Mouse (Mus musculus) intestine, embryonic 14.5 days (tissue): ENCODE measurements around the gene Tcerg1l. TPM values are rescaled to one million over a fixed set of nuclear protein-coding genes. Genes with fewer than 3 reads are reported as not detected.

Experiments
- ATAC-seq: fragments of 200-750 bp; cut with Nextera tagmentation; replicated peaks from 2 replicates; pipeline ENCODE4 v1.8.0; 2017; ENCODE audit warnings: low read depth, moderate number of reproducible peaks, moderate TSS enrichment, moderate library complexity; ENCODE audit not compliant: low FRiP score, low TSS enrichment
- DNase-seq: peaks from one replicate; pipeline ENCODE4 v3.0.0-alpha.2; 2018; ENCODE audit warnings: low spot score
- H3K27ac ChIP-seq: fragments of 300-500 bp; sonication (generic); 2 replicates; pipeline ENCODE4 v1.5.1; 2014; ENCODE audit warnings: low read depth, mild to moderate bottlenecking, control low read depth
- H3K27me3 ChIP-seq: fragments of 300-500 bp; sonication (generic); replicated peaks from 2 replicates; pipeline ENCODE4 v1.6.1; 2014; ENCODE audit warnings: low read length, control low read depth; ENCODE audit not compliant: control insufficient read depth, insufficient read depth
- H3K36me3 ChIP-seq: fragments of 300-500 bp; sonication (generic); 2 replicates; pipeline ENCODE4 v1.6.1; 2014; ENCODE audit warnings: low read length, control low read depth; ENCODE audit not compliant: control insufficient read depth, insufficient read depth
- H3K4me1 ChIP-seq: fragments of 300-500 bp; sonication (generic); replicated peaks from 2 replicates; pipeline ENCODE4 v1.6.1; 2014; ENCODE audit warnings: low read length, control low read depth, mixed read lengths; ENCODE audit not compliant: control insufficient read depth, insufficient read depth
- H3K4me2 ChIP-seq: fragments of 300-500 bp; sonication (generic); 2 replicates; pipeline ENCODE4 v1.6.1; 2014; ENCODE audit warnings: low read length
- H3K4me3 ChIP-seq: fragments of 300-500 bp; sonication (generic); 2 replicates; pipeline ENCODE4 v1.5.1; 2014; ENCODE audit warnings: low read depth, low read length, control low read depth, mixed read lengths
- H3K9ac ChIP-seq: fragments of 300-500 bp; sonication (generic); 2 replicates; pipeline ENCODE4 v1.6.1; 2014; ENCODE audit warnings: mild to moderate bottlenecking, low read length
- H3K9me3 ChIP-seq: fragments of 300-500 bp; sonication (generic); 2 replicates; pipeline ENCODE4 v1.6.1; 2016; ENCODE audit warnings: low read length, control low read depth; ENCODE audit not compliant: control insufficient read depth
- WGBS: fragments of 180-500 bp; shearing (Covaris S2); extraction: QIAGEN DNeasy Blood & Tissue Kit; methylation state at CpG from one replicate; pipeline ENCODE4 v1.1.7; 2014; 5-methylcytosine and 5-hydroxymethylcytosine counted together
- polyA plus RNA-seq: library from polyadenylated mRNA; unstranded; fragments of >200 nt; fragmentation: Nextera tagmentation; extraction: Ambion mirVana; gene quantifications from 2 replicates; pipeline ENCODE4 v1.2.1, GENCODE M21; 2014

Gene Tcerg1l
- 0.55 and 0.78 TPM in 2 replicates for polyA plus RNA-seq

DNA sequence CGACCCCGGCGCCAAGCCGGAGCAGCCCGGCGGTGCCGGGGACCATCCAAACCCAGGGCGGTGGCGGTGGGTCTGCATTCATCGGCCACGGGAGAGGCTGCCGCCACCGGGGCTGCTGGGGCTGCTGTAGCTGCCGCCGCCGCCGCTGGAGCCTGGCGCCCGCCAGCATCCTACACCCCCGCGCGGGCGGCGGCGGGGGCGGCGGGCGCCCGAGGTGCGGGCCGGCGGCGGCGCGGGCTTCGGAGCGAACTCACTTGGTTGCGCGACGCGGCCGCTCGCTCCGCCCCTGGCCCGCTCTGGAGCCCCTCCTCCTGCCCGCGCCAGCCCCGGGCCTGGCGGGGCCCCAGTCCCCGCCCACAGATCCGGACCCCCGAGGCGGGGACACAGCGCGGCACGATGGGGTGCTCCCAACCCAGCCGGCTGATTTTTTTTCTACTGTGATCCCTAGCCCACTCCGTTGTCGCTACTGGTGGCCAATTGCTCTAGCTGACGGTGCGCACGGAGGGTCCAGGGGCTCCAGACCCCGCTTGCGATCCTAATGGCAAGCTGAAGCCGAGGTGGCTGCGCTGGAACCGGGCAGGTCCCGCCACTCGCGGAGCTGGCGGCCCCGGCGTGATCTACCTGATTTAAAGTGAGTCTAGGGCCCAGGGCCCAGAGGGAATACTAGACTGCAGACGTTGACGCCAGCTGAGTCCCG, at the start of gene Tcerg1l:
Gene Tcerg1l (minus strand): TSS at position 246 of the 697 bp plus-strand sequence.
- Histone ChIP-seq H3K27me3 (peaks cover 42% of the 10 kb centered on the region), H3K36me3 (no peaks in the 10 kb centered on the region), H3K4me2 (peak within 1 kb of the TSS; percentile 91), H3K27ac (no peak within 1 kb of the TSS), H3K9me3 (no peaks in the 10 kb centered on the region), H3K9ac (no peak within 1 kb of the TSS), H3K4me1 (peaks cover 8% of the 10 kb centered on the region), H3K4me3 (peak within 1 kb of the TSS; percentile 42)
- DNase-seq (peak; percentile 63), ATAC-seq (peak; percentile 55; the same call in 1 of the 2 replicates)
- WGBS: under 1% methylated on average over 34 of the region's 76 CpGs

DNA sequence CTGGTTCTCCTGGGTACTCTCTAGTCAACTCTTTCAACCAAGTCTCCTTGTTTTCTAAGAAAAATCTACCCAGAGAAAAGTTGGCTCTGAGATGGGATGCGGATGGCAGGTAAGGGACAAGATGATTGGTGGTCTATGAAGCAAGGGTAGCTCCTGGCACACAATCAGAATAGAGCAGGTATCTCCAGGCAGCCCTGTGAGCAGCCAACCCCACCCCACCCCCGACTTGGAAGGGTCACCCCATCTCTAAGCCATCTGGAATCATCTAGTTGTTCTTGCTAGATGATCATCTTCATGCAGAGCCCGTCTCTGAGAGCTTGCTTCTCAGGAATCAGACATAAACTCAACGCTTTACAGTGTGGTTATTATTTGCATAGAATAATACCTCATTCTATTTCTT, 44.6 kb upstream of the Tcerg1l start:
- DNase-seq (no peak), ATAC-seq (no peak)
- Histone ChIP-seq H3K27ac (no peak overlapping the region), H3K4me3 (no peak overlapping the region), H3K27me3 (no peaks in the 10 kb centered on the region), H3K9me3 (no peaks in the 10 kb centered on the region), H3K36me3 (no peaks in the 10 kb centered on the region), H3K4me1 (no peaks in the 10 kb centered on the region), H3K4me2 (no peak overlapping the region), H3K9ac (no peak overlapping the region)
- 73% methylated on average over 4 of the region's 4 CpGs for WGBS

DNA sequence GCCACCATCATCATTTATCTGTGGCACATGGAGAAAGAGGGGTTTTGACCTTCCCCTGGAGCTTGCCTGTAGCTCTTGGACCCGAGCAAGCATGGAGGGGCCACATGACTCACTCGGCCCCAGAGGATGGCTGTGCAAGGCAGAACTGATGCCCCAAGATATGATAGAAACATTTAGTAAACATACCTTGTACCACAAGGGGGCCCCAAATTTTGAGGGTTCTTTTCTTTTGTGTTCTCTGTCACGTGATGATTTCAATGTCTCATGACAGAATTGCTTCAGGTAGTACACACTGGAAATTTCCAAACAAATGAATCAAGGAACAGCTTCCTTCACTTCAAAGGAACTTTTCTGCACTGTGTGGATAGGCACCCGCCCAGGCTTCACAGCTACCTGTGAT, 35.0 kb upstream of the Tcerg1l start:
- no peak overlapping the region for H3K4me2 ChIP-seq
- ATAC-seq (no peak), DNase-seq (no peak)
- no peaks in the 10 kb centered on the region for H3K4me1 ChIP-seq
- no peak overlapping the region for H3K9ac ChIP-seq
- H3K27me3 ChIP-seq: no peaks in the 10 kb centered on the region
- H3K9me3 ChIP-seq: no peaks in the 10 kb centered on the region
- 63% methylated on average over 4 of the region's 4 CpGs for WGBS
- no peak overlapping the region for H3K27ac ChIP-seq
- H3K4me3 ChIP-seq: no peak overlapping the region
- H3K36me3 ChIP-seq: no peaks in the 10 kb centered on the region

DNA sequence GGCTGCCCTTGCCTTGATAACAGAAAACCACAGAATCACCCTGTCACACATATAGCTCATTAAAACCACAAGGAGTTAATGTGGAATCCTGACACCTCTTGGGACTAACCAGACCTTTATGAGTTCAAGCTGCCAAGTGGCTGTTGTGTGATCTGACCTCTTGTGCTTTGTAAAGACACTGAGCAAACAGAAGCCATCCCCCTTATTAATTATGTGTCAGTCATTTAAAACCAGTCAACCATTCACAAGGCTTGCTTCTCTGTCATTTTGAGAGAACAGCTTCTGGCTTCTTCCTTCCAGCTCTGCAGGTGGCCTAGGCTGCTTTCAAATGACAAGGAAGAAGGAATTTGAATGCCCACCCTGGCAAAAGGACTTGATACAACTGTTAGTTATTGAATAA, 33.9 kb upstream of the Tcerg1l start:
- H3K36me3 ChIP-seq: no peaks in the 10 kb centered on the region
- no peaks in the 10 kb centered on the region for H3K4me1 ChIP-seq
- DNase-seq (no peak), ATAC-seq (no peak)
- no peak overlapping the region for H3K27ac ChIP-seq
- no peaks in the 10 kb centered on the region for H3K9me3 ChIP-seq
- no peak overlapping the region for H3K4me2 ChIP-seq
- H3K9ac ChIP-seq: no peak overlapping the region
- H3K4me3 ChIP-seq: no peak overlapping the region
- H3K27me3 ChIP-seq: no peaks in the 10 kb centered on the region

DNA sequence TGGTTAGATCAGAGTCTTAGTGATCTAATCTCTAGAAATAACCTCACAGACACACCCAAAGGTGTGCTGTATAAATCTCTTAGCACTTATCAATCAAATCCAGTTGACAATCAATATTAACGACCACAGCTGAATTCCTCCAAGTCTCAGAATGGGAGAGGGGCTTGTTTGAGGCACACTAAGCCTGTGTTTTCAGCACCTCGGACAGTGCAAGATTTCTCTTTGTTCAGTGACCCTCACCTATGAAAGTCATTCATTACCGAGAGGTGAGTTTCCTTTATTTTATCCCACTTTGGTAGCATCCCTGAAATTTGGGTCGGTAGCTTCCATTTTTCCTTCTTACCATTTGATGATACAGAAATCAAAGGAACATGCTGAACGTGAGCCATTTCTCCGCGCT, 32.4 kb upstream of the Tcerg1l start:
- no peak overlapping the region for H3K9ac ChIP-seq
- no peak overlapping the region for H3K4me3 ChIP-seq
- no peaks in the 10 kb centered on the region for H3K27me3 ChIP-seq
- no peaks in the 10 kb centered on the region for H3K36me3 ChIP-seq
- no peak overlapping the region for H3K27ac ChIP-seq
- no peaks in the 10 kb centered on the region for H3K4me1 ChIP-seq
- ATAC-seq (no peak), DNase-seq (no peak)
- no peaks in the 10 kb centered on the region for H3K9me3 ChIP-seq
- 58% methylated on average over 7 of the region's 7 CpGs for WGBS
- H3K4me2 ChIP-seq: no peak overlapping the region

DNA sequence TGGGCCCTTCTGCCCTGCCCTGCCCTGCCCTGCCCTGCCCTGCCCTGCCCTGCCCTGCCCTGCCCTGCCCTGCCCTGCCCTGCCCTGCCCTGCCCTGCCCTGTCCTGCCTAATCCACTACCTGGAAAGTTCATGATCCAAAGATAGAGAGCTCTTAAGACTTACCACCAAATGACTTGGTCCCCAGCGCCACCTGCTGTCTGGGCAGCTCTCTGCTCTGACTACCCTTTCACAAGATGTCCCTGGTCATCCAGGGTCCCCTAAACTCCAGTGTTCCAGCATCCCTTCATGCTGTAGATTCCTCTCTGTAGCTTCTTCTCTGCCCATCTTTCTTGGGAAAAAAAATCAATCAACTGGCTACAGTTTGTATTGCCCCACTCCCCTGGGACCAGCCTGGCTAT, 31.3 kb upstream of the Tcerg1l start:
- 25% methylated on average over 1 of the region's 1 CpGs for WGBS

DNA sequence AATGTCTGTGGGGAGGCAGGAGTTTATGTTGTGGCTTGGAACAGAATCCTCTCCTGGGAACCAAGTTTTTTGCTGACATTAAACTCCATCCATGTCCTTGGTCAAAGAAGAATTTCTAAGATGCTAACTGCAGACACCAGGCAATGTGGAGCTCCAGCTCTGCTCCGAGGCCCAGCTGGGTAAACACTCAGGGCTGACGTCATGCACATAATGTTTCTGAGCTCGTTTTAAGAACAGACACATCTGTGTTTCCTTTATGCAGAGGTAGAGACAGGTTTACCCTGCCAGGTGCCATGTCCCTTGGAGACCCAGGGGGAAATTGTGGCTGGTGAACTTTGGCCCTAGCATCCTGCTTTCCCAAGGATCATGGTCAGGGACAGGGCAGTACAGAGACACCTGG, 29.9 kb upstream of the Tcerg1l start:
- Histone ChIP-seq H3K9me3 (no peaks in the 10 kb centered on the region), H3K36me3 (no peaks in the 10 kb centered on the region), H3K27ac (no peak overlapping the region), H3K4me1 (no peaks in the 10 kb centered on the region), H3K4me2 (no peak overlapping the region), H3K9ac (no peak overlapping the region), H3K4me3 (no peak overlapping the region), H3K27me3 (no peaks in the 10 kb centered on the region)
- WGBS: 14% methylated on average over 3 of the region's 3 CpGs
- ATAC-seq (no peak), DNase-seq (no peak)

More for the DNA sequence above, 31.3 kb upstream of the Tcerg1l start:
- Histone ChIP-seq H3K36me3 (no peaks in the 10 kb centered on the region), H3K4me1 (no peaks in the 10 kb centered on the region), H3K9ac (no peak overlapping the region), H3K4me3 (no peak overlapping the region), H3K9me3 (no peaks in the 10 kb centered on the region), H3K27ac (no peak overlapping the region), H3K27me3 (no peaks in the 10 kb centered on the region), H3K4me2 (no peak overlapping the region)
- no peak for DNase-seq
- no peak for ATAC-seq

DNA sequence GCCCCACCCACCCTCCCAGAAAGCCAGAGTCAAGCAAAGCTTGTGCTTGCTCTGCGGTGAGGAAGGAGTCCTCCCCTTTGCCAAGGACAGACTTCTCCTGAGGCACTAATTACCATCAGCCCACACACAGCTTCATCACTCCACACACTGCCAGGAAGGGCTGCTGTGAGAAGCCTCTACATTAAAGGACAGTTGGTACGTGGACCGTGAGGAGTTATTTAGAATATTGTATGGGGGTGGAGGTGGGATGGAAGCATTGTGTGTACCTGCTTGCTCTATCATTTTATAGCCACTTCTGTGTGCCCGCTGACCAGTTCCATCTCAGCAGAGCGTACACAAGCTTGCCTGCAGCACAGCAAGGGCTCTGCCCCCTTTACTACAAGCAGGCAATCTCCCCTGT, 16.0 kb upstream of the Tcerg1l start:
- H3K9ac ChIP-seq: no peak overlapping the region
- H3K27me3 ChIP-seq: no peaks in the 10 kb centered on the region
- 67% methylated on average over 5 of the region's 5 CpGs for WGBS
- H3K36me3 ChIP-seq: no peaks in the 10 kb centered on the region
- H3K4me3 ChIP-seq: no peak overlapping the region
- DNase-seq: no peak
- no peaks in the 10 kb centered on the region for H3K9me3 ChIP-seq
- no peaks in the 10 kb centered on the region for H3K4me1 ChIP-seq
- no peak for ATAC-seq
- H3K4me2 ChIP-seq: no peak overlapping the region
- no peak overlapping the region for H3K27ac ChIP-seq

DNA sequence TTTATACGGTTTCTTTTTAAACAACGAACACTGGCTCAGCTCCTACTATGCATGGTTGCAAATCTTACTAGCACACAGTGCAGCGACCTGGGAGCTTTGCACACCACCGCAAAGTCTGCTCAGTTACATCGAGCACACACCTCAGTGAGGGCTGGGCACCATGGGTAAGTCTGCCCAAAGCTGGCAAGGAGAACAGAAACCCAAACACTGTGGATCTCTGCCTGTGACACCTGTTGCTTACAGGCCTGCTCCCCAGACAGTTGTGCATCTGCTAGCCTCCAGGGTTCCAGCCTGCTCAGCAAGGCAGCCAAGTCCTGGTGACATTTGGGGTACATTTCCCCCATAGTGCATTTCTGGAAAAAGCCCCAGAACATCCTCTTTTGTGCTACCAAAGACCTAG, 4.1 kb upstream of the Tcerg1l start:
- Histone ChIP-seq H3K27me3 (peaks cover 38% of the 10 kb centered on the region), H3K4me3 (no peak overlapping the region), H3K36me3 (no peaks in the 10 kb centered on the region), H3K4me2 (no peak overlapping the region), H3K4me1 (peaks cover 8% of the 10 kb centered on the region), H3K9me3 (no peaks in the 10 kb centered on the region), H3K27ac (no peak overlapping the region), H3K9ac (no peak overlapping the region)
- ATAC-seq: no peak
- WGBS: 88% methylated on average over 5 of the region's 5 CpGs
- no peak for DNase-seq
